Mouse (Mus musculus) NIH3T3 (cell line): ENCODE results near the gene Arhgef2.

ENCODE experiments used
- DNase-seq: peaks from one replicate; pipeline ENCODE4 v3.0.0-alpha.2; 2012; ENCODE audit warnings: low read depth

Arhgef2 gene

DNA sequence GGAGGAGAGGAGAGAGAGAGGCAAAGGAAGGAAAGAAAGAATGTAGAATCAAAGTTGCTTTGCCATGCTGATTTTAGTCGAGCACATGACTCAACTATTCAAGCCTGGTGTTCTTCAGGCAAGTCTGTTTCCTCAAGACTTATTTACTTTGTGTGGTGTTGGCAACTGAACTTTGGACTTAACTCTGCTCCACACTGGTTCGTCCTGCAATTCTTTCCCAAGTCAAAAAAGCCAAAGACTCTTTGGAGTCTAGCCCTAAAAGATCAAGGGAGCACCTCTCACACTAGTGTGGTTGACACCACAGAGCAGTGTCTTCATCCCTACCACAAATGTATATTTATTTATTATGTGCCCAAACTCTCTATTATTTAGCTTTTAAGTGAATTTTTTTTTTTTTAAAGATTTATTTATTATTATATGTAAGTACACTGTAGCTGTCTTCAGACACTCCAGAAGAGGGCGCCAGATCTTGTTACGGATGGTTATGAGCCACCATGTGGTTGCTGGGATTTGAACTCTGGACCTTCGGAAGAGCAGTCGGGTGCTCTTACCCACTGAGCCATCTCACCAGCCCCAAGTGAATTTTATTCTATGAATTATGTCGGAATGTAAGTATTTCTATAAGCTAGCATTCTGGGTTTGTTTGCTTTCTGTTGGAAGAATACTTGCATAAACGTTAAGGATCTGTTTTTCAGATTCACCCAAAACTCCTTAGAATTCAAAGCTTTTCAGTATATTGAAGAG lies 78.6 kb downstream of the Arhgef2 start:
- peak; percentile 34 for DNase-seq

DNA sequence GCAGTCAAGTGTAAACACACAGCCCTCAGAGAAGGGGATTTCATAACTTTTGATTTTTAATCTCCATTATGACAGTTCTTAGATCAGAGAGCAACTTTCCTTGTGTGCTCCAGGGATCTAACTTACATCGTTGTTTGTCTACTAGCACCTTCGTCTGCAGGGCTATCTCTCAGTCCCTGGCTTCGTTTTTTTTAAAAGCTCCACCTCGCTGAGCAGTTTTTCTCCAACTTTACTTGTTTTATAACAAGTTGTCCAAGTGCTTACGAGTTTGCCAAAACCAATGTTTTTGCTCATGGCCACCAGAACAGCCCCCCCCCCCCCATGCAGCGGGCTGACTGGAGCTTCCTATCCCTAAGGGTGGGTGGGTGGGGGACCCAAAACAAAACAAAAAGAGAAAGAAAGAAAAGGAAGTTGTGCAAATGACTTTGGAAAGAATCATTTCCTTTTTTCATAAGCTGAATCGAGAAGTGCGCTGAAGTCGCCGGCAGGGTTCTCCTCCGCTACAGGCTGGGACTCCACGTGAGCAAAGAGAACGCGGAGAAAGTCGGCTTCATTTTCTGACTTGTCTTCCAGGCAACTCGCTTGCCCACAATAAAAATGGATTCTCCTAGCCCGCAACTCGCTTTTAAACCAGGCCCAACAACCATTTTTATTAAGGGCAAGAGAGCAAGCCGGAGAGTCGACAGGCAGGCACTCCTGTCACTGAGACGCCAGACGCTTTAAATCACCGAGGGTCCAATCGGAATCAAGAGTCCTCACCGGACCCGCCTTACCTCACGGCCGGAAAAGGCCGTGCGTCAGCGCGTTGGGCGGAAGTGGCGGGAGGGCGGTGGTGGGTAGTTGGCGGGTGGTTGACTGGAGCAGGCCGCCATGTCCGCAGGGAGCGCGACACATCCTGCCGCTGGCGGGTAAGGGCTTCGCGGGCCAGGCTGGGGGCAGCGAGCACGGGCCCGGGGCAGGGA lies 79.5 kb downstream of the Arhgef2 start, which contains the start of gene Khdc4:
Gene Khdc4, plus strand, starts transcription at position 824 of the 962 bp plus-strand sequence.
- DNase-seq, result peak; percentile 98

GRCm38 (mm10) chr3:88685958-88686451 lies 80.2 kb downstream of the Arhgef2 start:
- DNase-seq, result peak; percentile 71

DNA sequence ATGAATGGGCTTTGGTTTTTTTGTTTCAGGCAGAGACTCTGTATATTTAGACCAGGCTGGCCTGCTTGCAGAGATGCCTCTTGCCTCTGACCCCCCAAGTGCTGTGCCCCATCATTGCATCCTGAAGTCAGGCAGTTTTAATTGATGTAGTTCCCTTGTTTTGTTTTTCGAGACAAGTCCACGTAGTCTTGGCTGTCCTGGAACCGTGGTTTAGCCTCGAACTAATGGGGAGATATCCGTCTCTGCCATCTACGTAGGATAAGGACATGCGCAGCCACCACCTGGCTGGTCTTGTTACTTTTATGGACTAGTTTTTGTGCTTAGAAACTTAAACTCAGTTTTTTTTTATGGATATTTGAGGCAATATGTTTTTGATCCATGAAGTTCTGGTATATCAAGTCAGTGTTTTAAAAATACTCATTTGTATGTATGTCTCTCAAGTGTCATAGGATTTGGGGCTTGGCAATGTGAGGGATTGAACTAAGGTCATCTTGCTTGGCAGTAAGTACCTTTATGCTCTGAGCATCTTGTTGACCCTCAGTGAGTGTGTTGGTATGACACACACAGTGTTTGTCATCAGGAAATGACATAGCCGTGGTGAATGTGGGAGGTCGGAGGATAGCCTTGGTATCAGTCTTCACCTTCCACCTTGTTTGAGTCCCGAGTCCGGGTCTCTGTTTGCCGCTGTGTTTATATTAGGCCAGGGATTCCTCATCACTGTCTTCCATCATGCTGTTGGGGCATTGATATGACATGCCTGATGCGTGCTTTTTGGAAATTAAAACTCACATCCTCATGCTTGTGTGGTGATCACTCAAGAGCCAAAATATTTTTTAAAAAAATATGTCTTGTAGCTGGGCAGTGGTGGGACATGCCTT lies 81.2 kb downstream of the Arhgef2 start:
- no peak for DNase-seq

- DNase-seq, result no peak
Measured at GRCm38 (mm10) chr3:88689079-88689478, 83.3 kb downstream of the Arhgef2 start.

DNA sequence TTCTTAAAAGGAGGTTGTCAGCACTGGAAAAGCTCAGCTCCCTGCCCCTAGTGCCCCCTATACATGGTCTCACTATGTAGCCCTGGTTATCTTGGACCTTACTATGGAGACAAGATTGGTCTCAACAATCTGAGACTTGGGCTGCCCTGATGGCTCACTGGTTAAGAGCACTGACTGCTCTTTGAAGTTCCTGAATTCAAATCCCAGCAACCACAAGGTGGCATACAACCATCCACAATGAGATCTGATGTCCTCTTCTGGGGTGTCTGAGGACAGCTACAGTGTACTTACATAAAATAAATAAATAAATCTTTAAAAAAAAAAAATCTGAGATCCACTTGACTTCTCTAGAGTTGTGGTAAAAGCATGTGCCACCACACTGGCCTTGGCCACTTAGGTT lies 89.8 kb downstream of the Arhgef2 start:
- no peak for DNase-seq
